Comparison of ENCODE assay signal across 12 mouse cellular contexts in genomic region chr12:108857589-108858184, GRCm38 (mm10). TPM values are rescaled to one million over a fixed set of nuclear protein-coding genes. Genes with fewer than 3 reads are reported as not detected.
DNase-seq lines count a peak whose midpoint lies in the region; ATAC-seq and TF ChIP-seq lines count a peak whose summit lies in the region.
"Had no signal": no experiment of that assay in that cellular context is flagged by ENCODE, and none has a peak within 500 bp of the region (broad histone marks: within the 10 kb centered on the region; RNA-seq: fewer than 3 reads in every experiment).

No protein-coding gene starts in this region.

- no peaks in the 10 kb centered on the region for H3K27me3 ChIP-seq in liver, postnatal 0 days (ENCODE audit: insufficient read depth, low read length)
- H3K27me3 ChIP-seq in liver, embryonic 12.5 days (replicated peaks): no peaks in the 10 kb centered on the region
- no peaks in the 10 kb centered on the region for H3K27me3 ChIP-seq in small intestine, adult 2 months (ENCODE audit: control insufficient read depth, insufficient read depth, low read length)
- no peaks in the 10 kb centered on the region for H3K27me3 ChIP-seq in forebrain, embryonic 15.5 days
- H3K27me3 ChIP-seq: forebrain, embryonic 13.5 days; liver, embryonic 15.5 days had no signal

- H3K4me2 ChIP-seq in liver, postnatal 0 days (ENCODE audit: low read depth, low read length): no peak overlapping the region
- no peak overlapping the region for H3K4me2 ChIP-seq in liver, embryonic 12.5 days
- H3K4me2 ChIP-seq in forebrain, embryonic 15.5 days (replicated peaks): no peak overlapping the region
- H3K4me2 ChIP-seq: forebrain, embryonic 13.5 days had no signal

- DNase-seq in gastrocnemius, adult 18-20 months (ENCODE audit: low spot score): peak; percentile 49
- DNase-seq in gastrocnemius, postnatal 10 days: no peak
- DNase-seq in liver, postnatal 0 days: no peak
- peak; percentile 56 for DNase-seq in kidney, postnatal 14 days
- no peak for DNase-seq in left cerebral cortex, postnatal 25 days (ENCODE audit: low spot score in 2 of 2)
- DNase-seq: thymus, postnatal 4 days had no signal

- peak; percentile 1 for ATAC-seq in liver, postnatal 0 days
- no peak for ATAC-seq in liver, embryonic 12.5 days
- ATAC-seq in forebrain, embryonic 15.5 days (replicated peaks): no peak
- ATAC-seq: forebrain, embryonic 13.5 days had no signal

- no peaks in the 10 kb centered on the region for H3K9me3 ChIP-seq in liver, postnatal 0 days (ENCODE audit: low read length)
- no peaks in the 10 kb centered on the region for H3K9me3 ChIP-seq in liver, embryonic 12.5 days (replicated peaks)
- H3K9me3 ChIP-seq in forebrain, embryonic 15.5 days: no peaks in the 10 kb centered on the region
- H3K9me3 ChIP-seq: forebrain, embryonic 13.5 days; G1E; liver, embryonic 15.5 days had no signal

- no peak for TF ChIP-seq EP300 in liver, postnatal 0 days (IDR thresholded peaks at IDR 0.05; ENCODE audit: low read depth)

- no peak for TF ChIP-seq CTCF in liver, postnatal 0 days (IDR thresholded peaks at IDR 0.05; ENCODE audit: low read depth)
- TF ChIP-seq CTCF in small intestine, adult 2 months (IDR thresholded peaks at IDR 0.05; ENCODE audit: extremely low read depth, insufficient read length, insufficient replicate concordance, low read depth, low read length): no peak

- peaks cover 3% of the 10 kb centered on the region; the same call in 1 of the 2 replicates for H3K4me1 ChIP-seq in liver, postnatal 0 days (ENCODE audit: insufficient read depth)
- H3K4me1 ChIP-seq in liver, embryonic 12.5 days: peaks cover 12% of the 10 kb centered on the region
- H3K4me1 ChIP-seq in small intestine, adult 2 months (ENCODE audit: control insufficient read depth, insufficient read depth, insufficient read length, low read length): peaks cover 4% of the 10 kb centered on the region
- H3K4me1 ChIP-seq in forebrain, embryonic 15.5 days: no peaks in the 10 kb centered on the region
- H3K4me1 ChIP-seq: forebrain, embryonic 13.5 days had no signal

- no peak overlapping the region for H3K4me3 ChIP-seq in liver, postnatal 0 days (ENCODE audit: low read depth, low read length)
- no peak overlapping the region for H3K4me3 ChIP-seq in liver, embryonic 12.5 days
- H3K4me3 ChIP-seq in small intestine, adult 2 months (ENCODE audit: low read depth, low read length): no peak overlapping the region
- H3K4me3 ChIP-seq in forebrain, embryonic 15.5 days: no peak overlapping the region
- H3K4me3 ChIP-seq: forebrain, embryonic 13.5 days; liver, embryonic 15.5 days had no signal

- intact Hi-C loops in left cerebral cortex, postnatal 25 days (cut with DNase I): no loop called here

- WGBS in liver, postnatal 0 days (ENCODE audit: insufficient replicate concordance): 69% methylated on average over 7 of the region's 7 CpGs
- WGBS in liver, embryonic 12.5 days (ENCODE audit: insufficient replicate concordance): 73% methylated on average over 7 of the region's 7 CpGs
- WGBS in small intestine, adult 2 months: 66% methylated on average over 7 of the region's 7 CpGs
- WGBS in forebrain, embryonic 15.5 days: 93% methylated on average over 7 of the region's 7 CpGs

- H3K27ac ChIP-seq in liver, postnatal 0 days (ENCODE audit: low read depth): peak overlapping the region; percentile 98
- H3K27ac ChIP-seq in liver, embryonic 12.5 days: no peak overlapping the region
- peak overlapping the region; percentile 36; the same call in 1 of the 2 replicates for H3K27ac ChIP-seq in small intestine, adult 2 months (ENCODE audit: insufficient read depth, low read depth, low read length)
- no peak overlapping the region for H3K27ac ChIP-seq in forebrain, embryonic 15.5 days (replicated peaks)
- H3K27ac ChIP-seq: forebrain, embryonic 13.5 days; liver, embryonic 15.5 days had no signal

- H3K36me3 ChIP-seq in liver, postnatal 0 days (replicated peaks; ENCODE audit: insufficient read depth, low read length): peaks cover 17% of the 10 kb centered on the region
- H3K36me3 ChIP-seq in liver, embryonic 12.5 days: peaks cover 40% of the 10 kb centered on the region
- peaks cover 19% of the 10 kb centered on the region for H3K36me3 ChIP-seq in small intestine, adult 2 months (ENCODE audit: control insufficient read depth, insufficient read depth, low read length)
- H3K36me3 ChIP-seq in forebrain, embryonic 15.5 days: peaks cover 24% of the 10 kb centered on the region

- no peak for TF ChIP-seq POLR2A in small intestine, adult 2 months (IDR thresholded peaks at IDR 0.05; ENCODE audit: low read depth, low read length)

- no peak overlapping the region for H3K9ac ChIP-seq in liver, postnatal 0 days (replicated peaks)
- H3K9ac ChIP-seq in liver, embryonic 12.5 days: no peak overlapping the region
- no peak overlapping the region for H3K9ac ChIP-seq in forebrain, embryonic 15.5 days (replicated peaks)
- H3K9ac ChIP-seq: forebrain, embryonic 13.5 days; liver, embryonic 15.5 days had no signal

RNA-seq across cellular contexts. Expression of gene Slc25a47, which starts 21.8 kb away (rescaled TPM):
- 1 to 10 TPM; 4.8 to 6.1 TPM for total RNA-seq in gastrocnemius, adult 18-20 months (2021)
- total RNA-seq in gastrocnemius, postnatal 10 days (2021): 1 to 10 TPM; 5.2 to 9.1 TPM
- 481 and 632 TPM in 2 replicates for polyA plus RNA-seq in liver, postnatal 0 days (2015; fragmentation: Nextera tagmentation; extraction: Ambion mirVana)
- 2.4 and 2.7 TPM in 2 replicates for polyA plus RNA-seq in liver, embryonic 12.5 days (2016; fragmentation: Nextera tagmentation; extraction: Ambion mirVana)
- polyA plus RNA-seq in small intestine, adult 2 months (2012; rRNA removed): 6.4 and 7.9 TPM in 2 replicates
- 14.4 and 14.7 TPM in 2 replicates for polyA plus RNA-seq in forebrain, embryonic 15.5 days (2015; fragmentation: Nextera tagmentation; extraction: Ambion mirVana)
- total RNA-seq in left cerebral cortex, postnatal 25 days (2021): 10 to 100 TPM in 1 of 2 experiments, 1 to 10 TPM in 1; 9.5 to 11.4 TPM

RNA-seq across cellular contexts. Expression of gene Slc25a29, which starts 22.0 kb away (rescaled TPM):
- total RNA-seq in gastrocnemius, adult 18-20 months (2021): 1 to 10 TPM; 9.3 to 9.4 TPM
- 1 to 10 TPM; 4.6 to 4.7 TPM for total RNA-seq in gastrocnemius, postnatal 10 days (2021)
- 3.5 and 5.8 TPM in 2 replicates for polyA plus RNA-seq in liver, postnatal 0 days (2015; fragmentation: Nextera tagmentation; extraction: Ambion mirVana)
- 1.6 and 1.8 TPM in 2 replicates for polyA plus RNA-seq in liver, embryonic 12.5 days (2016; fragmentation: Nextera tagmentation; extraction: Ambion mirVana)
- 4.0 and 4.9 TPM in 2 replicates for polyA plus RNA-seq in small intestine, adult 2 months (2012; rRNA removed)
- 29.2 and 29.7 TPM in 2 replicates for polyA plus RNA-seq in forebrain, embryonic 15.5 days (2015; fragmentation: Nextera tagmentation; extraction: Ambion mirVana)
- 10 to 100 TPM; 15.6 to 16.6 TPM for total RNA-seq in left cerebral cortex, postnatal 25 days (2021)

RNA-seq across cellular contexts. Expression of gene Wdr25, which starts 35.7 kb away (rescaled TPM):
- 1 to 10 TPM; 2.7 to 4.1 TPM for total RNA-seq in gastrocnemius, adult 18-20 months (2021)
- total RNA-seq in gastrocnemius, postnatal 10 days (2021): 1 to 10 TPM; 4.1 to 5.2 TPM
- polyA plus RNA-seq in liver, postnatal 0 days (2015; fragmentation: Nextera tagmentation; extraction: Ambion mirVana): 2.4 and 2.6 TPM in 2 replicates
- polyA plus RNA-seq in liver, embryonic 12.5 days (2016; fragmentation: Nextera tagmentation; extraction: Ambion mirVana): 5.2 and 5.3 TPM in 2 replicates
- polyA plus RNA-seq in small intestine, adult 2 months (2012; rRNA removed): 2.3 and 8.8 TPM in 2 replicates
- polyA plus RNA-seq in forebrain, embryonic 15.5 days (2015; fragmentation: Nextera tagmentation; extraction: Ambion mirVana): 6.4 and 9.5 TPM in 2 replicates
- 10 to 100 TPM in 1 of 2 experiments, 1 to 10 TPM in 1; 7.8 to 12.0 TPM for total RNA-seq in left cerebral cortex, postnatal 25 days (2021)

RNA-seq across cellular contexts. Expression of gene Wars, which starts 36.3 kb away (rescaled TPM):
- 10 to 100 TPM; 23.5 to 29.2 TPM for total RNA-seq in gastrocnemius, adult 18-20 months (2021)
- 10 to 100 TPM; 24.1 to 26.8 TPM for total RNA-seq in gastrocnemius, postnatal 10 days (2021)
- 13.8 and 15.9 TPM in 2 replicates for polyA plus RNA-seq in liver, postnatal 0 days (2015; fragmentation: Nextera tagmentation; extraction: Ambion mirVana)
- polyA plus RNA-seq in liver, embryonic 12.5 days (2016; fragmentation: Nextera tagmentation; extraction: Ambion mirVana): 58.8 and 61.7 TPM in 2 replicates
- polyA plus RNA-seq in small intestine, adult 2 months (2012; rRNA removed): 49.6 and 65.7 TPM in 2 replicates
- 104 and 107 TPM in 2 replicates for polyA plus RNA-seq in forebrain, embryonic 15.5 days (2015; fragmentation: Nextera tagmentation; extraction: Ambion mirVana)
- 10 to 100 TPM; 87.2 to 93.6 TPM for total RNA-seq in left cerebral cortex, postnatal 25 days (2021)

Comparison
In these comparisons a context has a peak if more than half of its experiments do, and no peak if none do; other contexts are left out.
1. DNase-seq: peak in gastrocnemius, adult 18-20 months (single experiment) and kidney, postnatal 14 days (single experiment); none in gastrocnemius, postnatal 10 days (single experiment), liver, postnatal 0 days (single experiment) and left cerebral cortex, postnatal 25 days (0 of 2).
2. H3K27ac ChIP-seq: peak in liver, postnatal 0 days (single experiment) and small intestine, adult 2 months (single experiment); none in liver, embryonic 12.5 days (single experiment) and forebrain, embryonic 15.5 days (single experiment).
3. RNA of gene Slc25a47, which starts 21.8 kb away (polyA plus RNA-seq): 481 to 632 TPM in liver, postnatal 0 days; 14.4 to 14.7 TPM in forebrain, embryonic 15.5 days, 6.4 to 7.9 TPM in small intestine, adult 2 months and 2.4 to 2.7 TPM in liver, embryonic 12.5 days; every median in the first group is over 10 times any median in the second.